In the genomic region with DNA sequence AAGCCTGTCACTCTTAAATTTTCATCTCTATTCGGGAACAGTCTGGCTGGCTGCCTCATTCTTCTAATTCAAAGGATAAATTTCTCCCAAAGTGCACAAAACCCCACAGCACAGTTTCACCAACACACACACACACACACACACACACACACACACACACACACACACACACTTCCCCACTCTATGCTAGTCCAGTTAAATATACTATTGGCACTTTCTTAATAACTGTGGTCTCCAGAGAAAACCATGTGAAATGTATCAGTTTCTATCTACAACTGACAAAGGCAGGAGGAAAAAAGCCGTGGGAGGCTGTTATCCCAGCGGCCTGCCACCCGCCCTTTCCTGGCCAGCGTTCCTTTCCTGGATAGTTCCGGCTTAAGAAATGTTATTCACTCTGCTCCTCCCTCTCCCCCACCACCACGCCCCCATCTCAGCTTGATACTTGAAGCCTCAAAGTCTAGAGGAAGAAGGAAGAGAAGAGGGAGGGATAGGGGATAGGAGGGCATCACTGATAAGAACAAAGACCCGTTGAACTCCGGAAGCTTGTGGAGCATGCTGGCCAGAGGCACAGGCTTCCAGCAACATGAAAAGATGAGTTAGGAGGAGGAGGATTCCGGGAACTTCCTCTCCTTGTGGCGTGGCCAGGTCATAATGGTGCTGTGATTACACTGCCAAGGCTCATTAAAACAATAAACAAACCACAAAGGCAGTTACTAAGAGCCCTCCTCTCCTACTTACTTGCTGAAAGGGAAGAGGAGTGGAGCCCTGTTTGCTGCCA, we compare ENCODE assay signal across 9 mouse cellular contexts.
A peak's percentile ranks its signal among the peaks of the same experiment; 100 is the strongest.
DNase-seq lines count a peak whose midpoint lies in the region; ATAC-seq and TF ChIP-seq lines count a peak whose summit lies in the region.
"Had no signal": no experiment of that assay in that cellular context is flagged by ENCODE, and none has a peak within 500 bp of the region (broad histone marks: within the 10 kb centered on the region; RNA-seq: fewer than 3 reads in every experiment).

No protein-coding gene starts in this region.

- H3K9me3 ChIP-seq in hindbrain, embryonic 14.5 days (ENCODE audit: control insufficient read depth, low read length) = no peaks in the 10 kb centered on the region
- H3K9me3 ChIP-seq in limb, embryonic 15.5 days = no peaks in the 10 kb centered on the region
- no peaks in the 10 kb centered on the region for H3K9me3 ChIP-seq in midbrain, embryonic 12.5 days

- ATAC-seq in hindbrain, embryonic 14.5 days (ENCODE audit: low FRiP score) = peak; percentile 82
- no peak for ATAC-seq in limb, embryonic 15.5 days (ENCODE audit: insufficient number of reproducible peaks, low FRiP score, low TSS enrichment, low read depth)
- peak; percentile 79 for ATAC-seq in midbrain, embryonic 12.5 days (ENCODE audit: low FRiP score, low read depth)

- DNase-seq in gastrocnemius, adult 18-20 months (ENCODE audit: low spot score) = peak; percentile 3
- DNase-seq in gastrocnemius, adult 8-10 months (ENCODE audit: low spot score in 2 of 2) = no peak
- peak; percentile 27 for DNase-seq in gastrocnemius, postnatal 10 days
- DNase-seq in hindbrain, embryonic 14.5 days (ENCODE audit: low spot score) = peak; percentile 55
- DNase-seq in urinary bladder, postnatal 14 days (ENCODE audit: low spot score) = peak; percentile 64
- no peak for DNase-seq in thymus, adult 2 months

- no peak for TF ChIP-seq POLR2A in thymus, adult 2 months (IDR thresholded peaks at IDR 0.05; ENCODE audit: control insufficient read depth, extremely low read depth, insufficient read depth, low read length, poor library complexity)

- peak overlapping the region; percentile 21; the same call in 1 of the 2 replicates for H3K9ac ChIP-seq in hindbrain, embryonic 14.5 days
- H3K9ac ChIP-seq in limb, embryonic 15.5 days = no peak overlapping the region
- no peak overlapping the region; the same call in 1 of the 2 replicates for H3K9ac ChIP-seq in midbrain, embryonic 12.5 days (replicated peaks)

- H3K4me3 ChIP-seq in hindbrain, embryonic 14.5 days (replicated peaks; ENCODE audit: low read length) = 0 out of 2 replicates have a peak overlapping the region, but pooled peaks have one; percentile 4
- H3K4me3 ChIP-seq in limb, embryonic 15.5 days = peak overlapping the region; percentile 16; the same call in 1 of the 2 replicates
- 0 out of 2 replicates have a peak overlapping the region, but pooled peaks have one; percentile 12 for H3K4me3 ChIP-seq in midbrain, embryonic 12.5 days
- H3K4me3 ChIP-seq in thymus, adult 2 months (ENCODE audit: control insufficient read depth, insufficient read depth, low read length) = no peak overlapping the region
- H3K4me3 ChIP-seq: erythroblast, embryonic 14.5 days had no signal

- H3K36me3 ChIP-seq in hindbrain, embryonic 14.5 days (replicated peaks; ENCODE audit: control insufficient read depth, insufficient read depth) = no peaks in the 10 kb centered on the region
- H3K36me3 ChIP-seq in limb, embryonic 15.5 days = no peaks in the 10 kb centered on the region
- no peaks in the 10 kb centered on the region for H3K36me3 ChIP-seq in midbrain, embryonic 12.5 days
- no peaks in the 10 kb centered on the region for H3K36me3 ChIP-seq in thymus, adult 2 months (ENCODE audit: control insufficient read depth, insufficient read depth, low read length)

- H3K4me2 ChIP-seq in hindbrain, embryonic 14.5 days (replicated peaks) = peak overlapping the region; percentile 39
- H3K4me2 ChIP-seq in limb, embryonic 15.5 days = peak overlapping the region; percentile 41
- peak overlapping the region; percentile 44 for H3K4me2 ChIP-seq in midbrain, embryonic 12.5 days (replicated peaks)

- no peak for TF ChIP-seq CTCF in thymus, adult 2 months (IDR thresholded peaks at IDR 0.05; ENCODE audit: borderline replicate concordance, control insufficient read depth, extremely low read depth, insufficient read depth, low read length, poor library complexity)

- no peaks in the 10 kb centered on the region for H3K27me3 ChIP-seq in hindbrain, embryonic 14.5 days (ENCODE audit: control insufficient read depth, insufficient read depth, low read length)
- no peaks in the 10 kb centered on the region for H3K27me3 ChIP-seq in limb, embryonic 15.5 days
- H3K27me3 ChIP-seq in midbrain, embryonic 12.5 days = no peaks in the 10 kb centered on the region
- no peaks in the 10 kb centered on the region for H3K27me3 ChIP-seq in thymus, adult 2 months (ENCODE audit: control insufficient read depth, insufficient read depth, low read length)

- peak overlapping the region; percentile 44; the same call in 1 of the 2 replicates for H3K27ac ChIP-seq in hindbrain, embryonic 14.5 days
- H3K27ac ChIP-seq in limb, embryonic 15.5 days = 0 out of 2 replicates have a peak overlapping the region, but pooled peaks have one; percentile 3
- no peak overlapping the region for H3K27ac ChIP-seq in midbrain, embryonic 12.5 days (replicated peaks)
- no peak overlapping the region for H3K27ac ChIP-seq in thymus, adult 2 months (ENCODE audit: control insufficient read depth, insufficient read depth, low read length)

- H3K4me1 ChIP-seq in hindbrain, embryonic 14.5 days (replicated peaks; ENCODE audit: control insufficient read depth, insufficient read depth, low read length) = peaks cover 12% of the 10 kb centered on the region; the same call in 1 of the 2 replicates
- H3K4me1 ChIP-seq in limb, embryonic 15.5 days = peaks cover 5% of the 10 kb centered on the region; the same call in 1 of the 2 replicates
- H3K4me1 ChIP-seq in midbrain, embryonic 12.5 days = peaks cover 10% of the 10 kb centered on the region; the same call in 1 of the 2 replicates
- H3K4me1 ChIP-seq in thymus, adult 2 months (replicated peaks; ENCODE audit: control insufficient read depth, insufficient read depth, low read length) = no peaks in the 10 kb centered on the region

- WGBS in hindbrain, embryonic 14.5 days = 3% methylated on average over 11 of the region's 11 CpGs
- WGBS in limb, embryonic 15.5 days = 7% methylated on average over 11 of the region's 11 CpGs
- 2% methylated on average over 11 of the region's 11 CpGs for WGBS in midbrain, embryonic 12.5 days
- WGBS in thymus, adult 2 months = 7% methylated on average over 11 of the region's 11 CpGs

Comparison
In these comparisons a context has a peak if more than half of its experiments do, and no peak if none do; other contexts are left out.
1. DNase-seq: peak in gastrocnemius, adult 18-20 months (single experiment), gastrocnemius, postnatal 10 days (single experiment), hindbrain, embryonic 14.5 days (single experiment) and urinary bladder, postnatal 14 days (single experiment); none in gastrocnemius, adult 8-10 months (0 of 2) and thymus, adult 2 months (single experiment).
2. H3K27ac ChIP-seq: peak in hindbrain, embryonic 14.5 days (single experiment) and limb, embryonic 15.5 days (single experiment); none in midbrain, embryonic 12.5 days (single experiment) and thymus, adult 2 months (single experiment).
3. Peak in every context shown above with its lines, with median percentiles within 50 percentile points of each other: H3K4me2 ChIP-seq.